In genomic region chr8:128416896-128417295, GRCm38 (mm10) we compare ENCODE assay signal across 11 mouse cellular contexts. TPM values are rescaled to one million over a fixed set of nuclear protein-coding genes. Genes with fewer than 3 reads are reported as not detected.
DNase-seq lines count a peak whose midpoint lies in the region; ATAC-seq and TF ChIP-seq lines count a peak whose summit lies in the region.
"Had no signal": no experiment of that assay in that cellular context is flagged by ENCODE, and none has a peak within 500 bp of the region (broad histone marks: within the 10 kb centered on the region; RNA-seq: fewer than 3 reads in every experiment).

No protein-coding gene starts in this region.

- peak overlapping the region; percentile 48; the same call in 1 of the 2 replicates for H3K4me2 ChIP-seq in heart, embryonic 16.5 days (ENCODE audit: low read depth, low read length)
- no peak overlapping the region for H3K4me2 ChIP-seq in forebrain, postnatal 0 days (ENCODE audit: low read depth)
- no peak overlapping the region for H3K4me2 ChIP-seq in neural tube, embryonic 14.5 days (ENCODE audit: low read depth, low read length)
- H3K4me2 ChIP-seq: lung, embryonic 15.5 days had no signal

- H3K36me3 ChIP-seq in heart, embryonic 16.5 days (ENCODE audit: control insufficient read depth, insufficient read depth) = peaks cover 21% of the 10 kb centered on the region
- no peaks in the 10 kb centered on the region for H3K36me3 ChIP-seq in forebrain, postnatal 0 days (ENCODE audit: insufficient read depth)
- no peaks in the 10 kb centered on the region for H3K36me3 ChIP-seq in neural tube, embryonic 14.5 days (ENCODE audit: control insufficient read depth, insufficient read depth, low read length)
- H3K36me3 ChIP-seq: G1E had no signal

- TF ChIP-seq CTCF in forebrain, postnatal 0 days (IDR thresholded peaks at IDR 0.05; ENCODE audit: low read depth) = no peak

- no peaks in the 10 kb centered on the region for H3K9me3 ChIP-seq in heart, embryonic 16.5 days (replicated peaks; ENCODE audit: control insufficient read depth, low read length)
- no peaks in the 10 kb centered on the region for H3K9me3 ChIP-seq in forebrain, postnatal 0 days (ENCODE audit: low read length)
- no peaks in the 10 kb centered on the region for H3K9me3 ChIP-seq in neural tube, embryonic 14.5 days (ENCODE audit: control insufficient read depth, low read length)
- H3K9me3 ChIP-seq: G1E; lung, embryonic 15.5 days had no signal

- 26% methylated on average over 2 of the region's 2 CpGs for WGBS in heart, embryonic 16.5 days
- WGBS in forebrain, postnatal 0 days = 49% methylated on average over 2 of the region's 2 CpGs
- WGBS in neural tube, embryonic 14.5 days = 25% methylated on average over 2 of the region's 2 CpGs

- H3K9ac ChIP-seq in heart, embryonic 16.5 days (ENCODE audit: low read length) = no peak overlapping the region; the same call in 1 of the 2 replicates
- no peak overlapping the region for H3K9ac ChIP-seq in forebrain, postnatal 0 days
- H3K9ac ChIP-seq in neural tube, embryonic 14.5 days (replicated peaks; ENCODE audit: low read depth, low read length) = no peak overlapping the region
- H3K9ac ChIP-seq: lung, embryonic 15.5 days had no signal

- peaks cover 51% of the 10 kb centered on the region for H3K4me1 ChIP-seq in heart, embryonic 16.5 days (ENCODE audit: control insufficient read depth, insufficient read depth, low read length)
- H3K4me1 ChIP-seq in forebrain, postnatal 0 days (ENCODE audit: insufficient read depth) = peaks cover 16% of the 10 kb centered on the region
- peaks cover 29% of the 10 kb centered on the region for H3K4me1 ChIP-seq in neural tube, embryonic 14.5 days (ENCODE audit: control insufficient read depth, insufficient read depth, low read length)

- H3K27me3 ChIP-seq in heart, embryonic 16.5 days (ENCODE audit: control insufficient read depth, insufficient read depth, low read length) = no peaks in the 10 kb centered on the region
- no peaks in the 10 kb centered on the region for H3K27me3 ChIP-seq in forebrain, postnatal 0 days (ENCODE audit: insufficient read depth, low read length)
- no peaks in the 10 kb centered on the region for H3K27me3 ChIP-seq in neural tube, embryonic 14.5 days (ENCODE audit: control insufficient read depth, insufficient read depth, low read length)
- H3K27me3 ChIP-seq: lung, embryonic 15.5 days had no signal

- no peak overlapping the region for H3K4me3 ChIP-seq in heart, embryonic 16.5 days (ENCODE audit: low read length)
- no peak overlapping the region for H3K4me3 ChIP-seq in forebrain, postnatal 0 days (ENCODE audit: low read depth, low read length)
- no peak overlapping the region for H3K4me3 ChIP-seq in neural tube, embryonic 14.5 days (ENCODE audit: low read depth, low read length)
- H3K4me3 ChIP-seq: lung, embryonic 15.5 days had no signal

- H3K27ac ChIP-seq in heart, embryonic 16.5 days (ENCODE audit: low read length) = peak overlapping the region; percentile 90
- H3K27ac ChIP-seq in forebrain, postnatal 0 days (ENCODE audit: low read depth, low read length) = peak overlapping the region; percentile 46; the same call in 1 of the 2 replicates
- peak overlapping the region; percentile 53; the same call in 1 of the 2 replicates for H3K27ac ChIP-seq in neural tube, embryonic 14.5 days (ENCODE audit: low read depth, low read length)

- no peak for DNase-seq in heart, adult 8-10 months (ENCODE audit: low spot score)
- DNase-seq in retina, postnatal 1 day = peak; percentile 40
- DNase-seq in retina, embryonic 14.5 days (ENCODE audit: low spot score) = no peak
- no peak for DNase-seq in forebrain, postnatal 0 days
- DNase-seq: kidney, adult 18-20 months had no signal

- no peak for ATAC-seq in heart, embryonic 16.5 days (replicated peaks; ENCODE audit: extremely low read depth, insufficient read depth, low FRiP score)
- ATAC-seq in forebrain, postnatal 0 days = no peak
- ATAC-seq in neural tube, embryonic 14.5 days (ENCODE audit: low read depth) = no peak
- ATAC-seq in inflammation-experienced regulatory T-cells, adult 6 months = no peak
- no peak for ATAC-seq in erythroid progenitor cell, adult 5-6 weeks (replicated peaks; ENCODE audit: low FRiP score, poor library complexity, severe bottlenecking)

RNA-seq across cellular contexts. Expression of gene Nrp1, which starts 58.5 kb away (rescaled TPM):
- 159 and 160 TPM in 2 replicates for polyA plus RNA-seq in heart, embryonic 16.5 days (2015; fragmentation: Nextera tagmentation; extraction: Ambion mirVana)
- total RNA-seq in heart, adult 8-10 months (2022) = 100 to 1,000 TPM in 2 of 4 experiments, 10 to 100 TPM in 2; 92.6 to 130 (median 102) TPM
- 79.9 and 93.3 TPM in 2 replicates for total RNA-seq in forebrain, postnatal 0 days (2014; rRNA removed)
- polyA plus RNA-seq in forebrain, postnatal 0 days (2015; fragmentation: Nextera tagmentation; extraction: Ambion mirVana) = 49.0 and 87.1 TPM in 2 replicates
- 101 and 143 TPM in 2 replicates for polyA plus RNA-seq in neural tube, embryonic 14.5 days (2014; fragmentation: Nextera tagmentation; extraction: Ambion mirVana)
- polyA plus RNA-seq in inflammation-experienced regulatory T-cells, adult 6 months (2017; shearing (Covaris generic)) = 100 to 1,000 TPM; 145 to 329 (median 260) TPM
- total RNA-seq in erythroid progenitor cell, adult 5-6 weeks (2015; ENCODE audit: low replicate concordance) = 1.4 and 3.4 TPM in 2 replicates
- total RNA-seq in erythroid progenitor cell, adult 5-6 weeks (2017; ENCODE audit: low replicate concordance) = 2.0 and 4.4 TPM in 2 replicates
- polyA plus RNA-seq: G1E had no signal
